Mouse (Mus musculus) cortical plate, adult 2 months (tissue): ENCODE data around the gene Ube2n. TPM values are rescaled to one million over a fixed set of nuclear protein-coding genes. Genes with fewer than 3 reads are reported as not detected.
A peak's percentile ranks its signal among the peaks of the same experiment; 100 is the strongest.

Experiments used
- H3K27ac ChIP-seq: fragments of 200-500 bp; 2 replicates; pipeline ENCODE4 v1.5.1; 2012; ENCODE audit warnings: low read length, control low read depth, inconsistent platforms; ENCODE audit not compliant: insufficient read depth
- H3K4me1 ChIP-seq: fragments of 200-500 bp; 2 replicates; pipeline ENCODE4 v1.6.1; 2011; ENCODE audit warnings: low read length; ENCODE audit not compliant: control insufficient read depth, insufficient read depth
- H3K4me3 ChIP-seq: fragments of 200-500 bp; 2 replicates; pipeline ENCODE4 v1.5.1; 2011; ENCODE audit warnings: mild to moderate bottlenecking, low read length, control low read depth; ENCODE audit not compliant: insufficient read depth
- CTCF ChIP-seq: fragments of 200-500 bp; IDR thresholded peaks from 2 replicates; pipeline ENCODE4 v1.5.1; 2011; ENCODE audit warnings: mild to moderate bottlenecking, control low read depth, low read length; ENCODE audit not compliant: insufficient read depth; ENCODE audit errors: extremely low read depth
- POLR2A ChIP-seq: fragments of 200-500 bp; IDR thresholded peaks from 2 replicates; pipeline ENCODE4 v1.6.1; 2011; ENCODE audit warnings: mild to moderate bottlenecking, low read length, control low read depth; ENCODE audit not compliant: insufficient read depth; ENCODE audit errors: extremely low read depth
- polyA plus RNA-seq: library from polyadenylated mRNA; depleted of rRNA; stranded (reverse); fragments of >200 nt; gene quantifications from 2 replicates; pipeline ENCODE4 v1.2.3, GENCODE M21; 2012

The Ube2n gene
- polyA plus RNA-seq, 1 experiment, result 174 TPM

DNA sequence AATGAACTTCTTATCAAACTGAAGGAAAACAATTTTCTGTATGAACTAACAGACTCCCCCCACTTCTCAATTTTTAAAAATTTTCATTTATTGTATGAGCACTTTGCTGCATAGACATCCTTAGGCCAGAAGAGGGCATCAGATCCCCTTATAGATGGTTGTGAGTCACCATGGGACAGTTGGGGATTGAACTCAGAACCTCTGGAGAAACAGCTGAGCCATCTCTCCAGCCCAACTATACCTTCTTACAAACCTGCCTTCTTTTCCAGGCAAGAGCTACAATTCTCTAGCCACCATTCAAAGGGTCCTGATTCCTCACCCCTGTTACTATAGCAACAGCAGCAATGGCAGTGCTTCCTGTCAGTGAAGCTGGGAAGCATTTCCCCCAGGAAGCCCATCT, 36.8 kb downstream of the Ube2n start:
- no peak overlapping the region for H3K27ac ChIP-seq
- H3K4me1 ChIP-seq, result no peaks in the 10 kb centered on the region; the same call in 1 of the 2 replicates
- H3K4me3 ChIP-seq, result no peak overlapping the region
- TF ChIP-seq POLR2A, result no peak
- TF ChIP-seq CTCF, result peak; percentile 19; the same call in 1 of the 2 replicates

DNA sequence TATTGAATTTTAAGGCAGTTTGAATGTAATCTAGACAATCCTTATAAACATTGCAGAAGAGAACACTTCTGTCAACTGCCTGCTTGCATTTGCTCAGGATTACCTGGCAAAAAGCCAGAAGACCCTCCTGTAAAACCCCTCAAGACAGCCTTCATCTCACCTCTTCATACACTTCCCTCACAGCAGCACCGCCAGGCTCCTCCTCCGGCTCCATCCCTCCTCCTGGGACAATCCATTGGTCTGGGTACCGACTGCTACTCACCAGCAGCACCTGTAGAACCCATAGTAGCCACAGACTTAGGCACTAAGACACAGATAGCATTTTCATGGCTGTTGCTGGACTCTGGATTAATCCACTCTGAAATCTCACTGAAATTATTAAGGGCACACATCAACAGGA, 37.4 kb downstream of the Ube2n start:
- no peak overlapping the region for H3K4me3 ChIP-seq
- H3K4me1 ChIP-seq, result no peaks in the 10 kb centered on the region; the same call in 1 of the 2 replicates
- no peak for TF ChIP-seq POLR2A
- TF ChIP-seq CTCF, result no peak
- no peak overlapping the region for H3K27ac ChIP-seq

DNA sequence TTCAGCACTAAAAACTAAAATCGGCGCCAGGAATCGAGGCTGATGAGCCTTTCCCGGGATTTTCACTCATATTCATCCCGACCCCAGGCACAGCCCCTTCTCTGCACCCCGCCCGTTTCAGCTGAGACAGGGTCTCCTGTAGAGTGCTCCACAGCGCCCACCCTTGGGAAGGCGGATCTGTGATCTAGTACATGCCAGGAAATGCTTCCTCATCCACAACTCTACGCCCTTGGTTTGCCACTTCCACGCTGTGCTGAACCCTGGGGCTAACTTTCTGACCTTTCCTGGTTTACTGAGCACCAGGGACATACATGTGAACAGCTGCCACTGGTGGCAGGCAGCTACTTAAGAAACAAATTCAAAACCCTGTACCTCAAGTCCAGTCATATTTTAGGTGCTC, 40.9 kb downstream of the Ube2n start:
- H3K4me1 ChIP-seq, result peaks cover 3% of the 10 kb centered on the region; the same call in 1 of the 2 replicates
- no peak for TF ChIP-seq CTCF
- H3K4me3 ChIP-seq, result no peak overlapping the region
- H3K27ac ChIP-seq, result no peak overlapping the region

DNA sequence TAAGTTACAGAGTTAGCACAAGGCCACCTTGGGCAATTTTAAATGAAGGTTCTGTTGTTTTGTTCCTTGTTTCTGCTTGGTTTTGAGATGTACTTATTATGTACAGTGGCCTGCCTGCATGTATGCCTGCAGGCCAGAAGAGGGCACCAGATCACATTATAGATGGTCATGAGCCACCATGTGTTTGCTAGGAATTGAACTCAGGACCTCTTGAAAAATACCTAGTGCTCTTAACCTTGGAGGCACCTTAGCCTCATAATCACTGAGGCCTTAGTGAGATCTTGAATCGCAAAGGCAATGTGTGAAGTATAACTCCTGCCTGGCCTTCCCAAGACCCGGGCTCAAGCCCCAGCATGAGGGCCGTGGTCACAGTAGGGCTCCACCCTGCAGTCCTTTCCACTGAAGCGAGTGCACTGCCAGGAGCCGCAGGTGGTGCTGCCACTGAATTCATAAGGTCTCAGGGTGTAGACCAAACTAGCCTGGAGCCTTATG, 42.4 kb downstream of the Ube2n start:
- Histone ChIP-seq H3K4me3 (no peak overlapping the region), H3K27ac (no peak overlapping the region), H3K4me1 (peaks cover 3% of the 10 kb centered on the region; the same call in 1 of the 2 replicates)
- TF ChIP-seq CTCF (peak; percentile 46; the same call in 1 of the 2 replicates), POLR2A (no peak)

DNA sequence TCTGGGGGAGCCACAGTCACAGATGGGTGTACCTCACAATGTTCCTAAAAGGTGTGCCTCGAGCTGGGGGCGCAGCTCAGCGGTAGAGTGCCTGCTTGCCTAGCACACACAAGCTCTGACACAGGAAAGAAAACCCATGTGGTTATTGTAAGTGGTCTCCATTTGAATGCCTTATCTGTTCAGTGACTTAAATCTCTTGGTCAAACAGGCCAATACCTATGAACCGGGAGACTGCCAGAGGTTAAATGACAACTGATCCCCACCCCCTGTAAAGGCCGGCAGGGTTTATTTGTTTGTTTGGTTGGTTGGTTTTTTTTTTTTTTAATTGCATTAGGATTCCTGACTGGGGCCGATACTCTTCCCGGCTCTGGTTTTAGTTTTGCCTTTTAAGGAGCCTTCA, 44.5 kb downstream of the Ube2n start:
- TF ChIP-seq POLR2A (no peak), CTCF (no peak)
- Histone ChIP-seq H3K4me3 (no peak overlapping the region; the same call in 1 of the 2 replicates), H3K27ac (peak overlapping the region; percentile 42; the same call in 1 of the 2 replicates), H3K4me1 (peaks cover 5% of the 10 kb centered on the region)

DNA sequence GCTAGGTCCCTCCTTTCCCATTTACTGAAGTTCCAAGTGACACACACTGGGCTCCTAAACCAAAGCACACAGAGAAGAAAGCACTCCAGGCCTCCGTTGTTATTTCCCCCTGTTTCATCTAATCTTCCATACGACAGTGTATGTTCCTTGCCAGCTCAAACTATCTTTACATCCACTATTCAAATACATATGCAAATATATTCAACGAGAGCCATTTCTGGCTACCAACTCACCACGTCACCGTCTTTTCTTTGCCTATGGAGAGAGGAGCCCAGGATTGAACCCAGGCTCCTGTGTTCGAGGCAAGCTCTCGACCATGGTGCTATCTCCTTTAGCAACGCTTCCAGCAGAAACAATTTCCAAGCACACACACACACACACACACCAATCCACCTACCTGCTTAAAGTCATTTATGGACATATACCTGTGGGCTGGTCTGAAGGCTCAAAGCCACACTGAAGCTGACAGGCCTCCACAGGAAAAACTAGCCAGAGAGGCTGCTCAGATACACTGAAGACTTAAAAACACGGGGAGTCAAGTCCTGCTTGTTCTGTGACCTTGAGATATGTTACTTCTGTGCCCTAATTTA, 45.5 kb downstream of the Ube2n start:
- peaks cover 8% of the 10 kb centered on the region for H3K4me1 ChIP-seq
- no peak for TF ChIP-seq CTCF
- TF ChIP-seq POLR2A, result no peak
- no peak overlapping the region for H3K4me3 ChIP-seq
- no peak overlapping the region for H3K27ac ChIP-seq

DNA sequence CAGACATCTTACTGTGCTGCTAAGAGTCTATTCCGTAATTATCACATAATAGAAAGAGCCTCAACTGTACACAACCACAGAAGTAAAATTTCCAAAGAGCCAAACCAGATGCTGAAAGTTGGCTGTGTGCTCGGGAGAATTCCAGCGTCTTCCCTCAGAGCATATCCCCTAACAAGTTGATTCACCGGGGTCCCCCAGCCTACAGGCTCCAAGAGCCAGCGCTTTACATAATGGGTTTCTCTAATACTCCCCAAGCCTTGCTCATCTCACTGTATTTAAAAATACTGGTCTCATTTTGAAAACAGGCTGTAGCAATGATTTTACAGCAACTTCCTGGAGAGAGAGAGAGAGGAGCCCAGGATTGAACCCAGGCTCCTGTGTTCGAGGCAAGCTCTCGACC, 46.7 kb downstream of the Ube2n start:
- peaks cover 8% of the 10 kb centered on the region for H3K4me1 ChIP-seq

DNA sequence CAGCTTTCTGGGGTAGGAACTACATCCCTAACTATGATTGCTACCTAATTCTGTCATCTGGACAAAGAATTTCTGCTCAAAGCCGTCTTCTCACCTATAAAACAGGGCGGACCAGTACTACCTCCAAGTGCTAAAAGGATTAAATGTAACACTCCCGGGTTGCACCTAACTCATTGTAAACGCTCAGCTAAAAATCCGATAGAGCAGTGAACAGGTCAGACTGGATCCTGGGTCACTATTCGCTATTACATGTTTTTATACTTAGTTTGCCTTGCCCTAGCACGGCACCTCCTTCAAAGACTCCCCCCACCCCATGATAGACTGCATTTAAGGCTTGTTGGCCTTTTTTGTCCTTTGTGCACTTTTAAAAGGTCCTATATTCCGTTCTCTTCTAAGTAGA, 47.5 kb downstream of the Ube2n start:
- Histone ChIP-seq H3K4me3 (peak overlapping the region; percentile 78), H3K4me1 (peaks cover 8% of the 10 kb centered on the region), H3K27ac (no peak overlapping the region)
- TF ChIP-seq CTCF (no peak), POLR2A (no peak)

More for the DNA sequence above, 46.7 kb downstream of the Ube2n start:
- TF ChIP-seq CTCF, result no peak
- TF ChIP-seq POLR2A, result no peak
- Histone ChIP-seq H3K4me3 (peak overlapping the region; percentile 78), H3K27ac (0 out of 2 replicates have a peak overlapping the region, but pooled peaks have one; percentile 21)

DNA sequence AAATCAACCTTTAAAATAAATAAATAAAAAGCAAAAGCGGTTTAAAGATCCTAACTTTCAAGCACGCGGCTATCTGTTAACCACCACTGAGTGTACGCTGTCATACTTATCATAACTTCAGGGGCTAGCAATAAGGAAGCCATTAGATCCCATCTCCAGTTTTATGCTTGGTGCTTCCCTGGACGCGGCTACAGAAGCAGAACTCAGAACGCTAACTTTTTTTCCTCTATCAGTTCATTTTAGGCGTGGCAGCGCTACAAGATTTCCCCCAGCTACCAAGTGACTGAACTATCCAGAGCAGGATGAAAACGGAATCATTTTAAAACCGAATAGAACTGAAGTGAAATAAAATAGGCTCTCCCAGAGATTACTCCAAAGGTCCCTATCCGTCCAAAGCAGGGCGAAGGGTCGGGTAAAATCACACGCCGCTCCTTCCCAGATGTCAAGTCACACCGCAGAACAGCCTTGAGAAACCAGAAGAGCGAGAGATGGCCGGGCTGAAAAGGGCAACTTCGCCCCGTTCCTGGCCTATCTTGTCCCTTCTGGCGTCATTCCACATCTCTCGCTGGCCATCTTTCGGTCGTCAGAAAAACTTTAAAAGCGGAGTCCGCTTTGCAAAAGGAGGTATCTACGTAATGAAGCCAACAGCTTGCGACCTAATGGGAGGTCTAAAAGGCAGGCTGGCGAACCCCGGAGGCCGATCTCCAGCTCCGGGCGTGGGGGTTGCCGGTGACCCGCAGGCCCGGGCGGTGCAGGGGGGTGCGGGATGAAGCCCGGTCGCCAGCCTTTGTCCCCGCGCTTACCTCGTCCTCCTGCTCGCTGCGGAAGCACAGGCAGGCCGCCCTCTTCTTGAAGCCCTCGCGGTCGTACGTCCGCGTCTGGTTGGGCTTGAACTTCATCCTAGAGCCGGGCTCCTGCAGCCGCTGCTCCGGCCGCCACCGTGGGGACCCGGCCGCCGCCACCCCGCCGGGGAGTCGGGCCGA, 48.2 kb downstream of the Ube2n start:
- Histone ChIP-seq H3K4me1 (peaks cover 8% of the 10 kb centered on the region), H3K27ac (peak overlapping the region; percentile 72; the same call in 1 of the 2 replicates), H3K4me3 (peak overlapping the region; percentile 78)
- no peak for TF ChIP-seq POLR2A
- TF ChIP-seq CTCF, result no peak
